Mouse (Mus musculus) lung, embryonic 14.5 days (tissue): Measurements from ENCODE around the gene Scarb2. TPM values are rescaled to one million over a fixed set of nuclear protein-coding genes. Genes with fewer than 3 reads are reported as not detected.

ENCODE experiments used
- ATAC-seq: fragments of 200-750 bp; cut with Nextera tagmentation; 2 replicates; pipeline ENCODE4 v1.8.0; 2017; ENCODE audit warnings: mild to moderate bottlenecking, moderate TSS enrichment, moderate library complexity; ENCODE audit not compliant: insufficient read depth
- DNase-seq: peaks from one replicate; pipeline ENCODE4 v3.0.0-alpha.2; 2015
- H3K27ac ChIP-seq: fragments of 300-500 bp; sonication (generic); 2 replicates; pipeline ENCODE4 v1.5.1; 2014; ENCODE audit warnings: low read depth, mild to moderate bottlenecking, moderate library complexity
- H3K27me3 ChIP-seq: fragments of 300-500 bp; sonication (generic); 2 replicates; pipeline ENCODE4 v1.6.1; 2014; ENCODE audit warnings: low read length, control low read depth; ENCODE audit not compliant: insufficient read depth
- H3K36me3 ChIP-seq: fragments of 300-500 bp; sonication (generic); 2 replicates; pipeline ENCODE4 v1.6.1; 2014; ENCODE audit warnings: control low read depth; ENCODE audit not compliant: insufficient read depth
- H3K4me1 ChIP-seq: fragments of 300-500 bp; sonication (generic); 2 replicates; pipeline ENCODE4 v1.6.1; 2014; ENCODE audit warnings: antibody characterized with exemption, control low read depth; ENCODE audit not compliant: insufficient read depth
- H3K4me2 ChIP-seq: fragments of 300-500 bp; sonication (generic); 2 replicates; pipeline ENCODE4 v1.6.1; 2014; ENCODE audit warnings: mild to moderate bottlenecking
- H3K4me3 ChIP-seq: fragments of 300-500 bp; sonication (generic); 2 replicates; pipeline ENCODE4 v1.5.1; 2014; ENCODE audit warnings: low read depth, low read length
- H3K9ac ChIP-seq: fragments of 300-500 bp; sonication (generic); 2 replicates; pipeline ENCODE4 v1.6.1; 2014
- H3K9me3 ChIP-seq: fragments of 300-500 bp; sonication (generic); 2 replicates; pipeline ENCODE4 v1.6.1; 2016; ENCODE audit warnings: low read depth, low read length, control low read depth
- CTCF ChIP-seq: IDR thresholded peaks from 2 replicates; pipeline ENCODE4 v1.5.1; 2016; ENCODE audit warnings: antibody characterized with exemption, low read depth
- WGBS: fragments of 180-500 bp; shearing (Covaris S2); extraction: QIAGEN DNeasy Blood & Tissue Kit; methylation state at CpG from one replicate; pipeline ENCODE4 v1.1.7; 2014; 5-methylcytosine and 5-hydroxymethylcytosine counted together
- polyA plus RNA-seq: library from polyadenylated mRNA; unstranded; fragments of >200 nt; fragmentation: Nextera tagmentation; extraction: Ambion mirVana; gene quantifications from 2 replicates; pipeline ENCODE4 v1.2.1, GENCODE M21; 2014

Gene Scarb2
- polyA plus RNA-seq, 1 experiment from 2014 or later: 9.5 TPM

GRCm38 (mm10) chr5:92504676-92505400 is 1.8 kb downstream of the Scarb2 start:
- H3K27me3 ChIP-seq: no peaks in the 10 kb centered on the region
- H3K4me2 ChIP-seq: peak overlapping the region; percentile 78
- H3K27ac ChIP-seq: peak overlapping the region; percentile 98
- WGBS: under 1% methylated on average over 35 of the region's 35 CpGs
- H3K4me3 ChIP-seq: peak overlapping the region; percentile 88
- H3K36me3 ChIP-seq: no peaks in the 10 kb centered on the region
- H3K4me1 ChIP-seq: peaks cover 6% of the 10 kb centered on the region
- DNase-seq (peak; percentile 63), ATAC-seq (peak; percentile 84)
- peak overlapping the region; percentile 88 for H3K9ac ChIP-seq
- no peaks in the 10 kb centered on the region for H3K9me3 ChIP-seq
- no peak for TF ChIP-seq CTCF

- H3K27me3 ChIP-seq: no peaks in the 10 kb centered on the region
- peaks cover 12% of the 10 kb centered on the region for H3K4me1 ChIP-seq
- 36% methylated on average over 7 of the region's 7 CpGs for WGBS
- H3K4me2 ChIP-seq: peak overlapping the region; percentile 78
- H3K36me3 ChIP-seq: no peaks in the 10 kb centered on the region
- no peak for ATAC-seq
- no peak overlapping the region for H3K27ac ChIP-seq
- TF ChIP-seq CTCF: no peak
- no peak for DNase-seq
- H3K9ac ChIP-seq: peak overlapping the region; percentile 88
- peak overlapping the region; percentile 88 for H3K4me3 ChIP-seq
- no peaks in the 10 kb centered on the region for H3K9me3 ChIP-seq
These were observed 2.6 kb downstream of the Scarb2 start for GRCm38 (mm10) chr5:92503856-92504618.

GRCm38 (mm10) chr5:92503356-92503847 is 3.2 kb downstream of the Scarb2 start:
- no peak for DNase-seq
- H3K36me3 ChIP-seq: no peaks in the 10 kb centered on the region
- H3K9me3 ChIP-seq: no peaks in the 10 kb centered on the region
- H3K4me1 ChIP-seq: peaks cover 13% of the 10 kb centered on the region
- no peak for ATAC-seq
- H3K27ac ChIP-seq: no peak overlapping the region
- no peak overlapping the region for H3K9ac ChIP-seq
- H3K4me3 ChIP-seq: no peak overlapping the region
- TF ChIP-seq CTCF: 0 out of 2 replicates have a peak, but pooled peaks have one; percentile 17
- H3K27me3 ChIP-seq: no peaks in the 10 kb centered on the region
- WGBS: 75% methylated on average over 9 of the region's 9 CpGs
- peak overlapping the region; percentile 78; the same call in 1 of the 2 replicates for H3K4me2 ChIP-seq

- Histone ChIP-seq H3K4me1 (peaks cover 10% of the 10 kb centered on the region; the same call in 1 of the 2 replicates), H3K27ac (no peak overlapping the region), H3K4me3 (no peak overlapping the region), H3K36me3 (no peaks in the 10 kb centered on the region), H3K9me3 (no peaks in the 10 kb centered on the region), H3K27me3 (no peaks in the 10 kb centered on the region), H3K9ac (no peak overlapping the region), H3K4me2 (no peak overlapping the region)
- DNase-seq (no peak), ATAC-seq (no peak)
- WGBS: 50% methylated on average over 3 of the region's 3 CpGs
- no peak for TF ChIP-seq CTCF
These were observed 7.3 kb downstream of the Scarb2 start for GRCm38 (mm10) chr5:92499378-92499777.

GRCm38 (mm10) chr5:92498661-92499060 is 8.0 kb downstream of the Scarb2 start:
- no peaks in the 10 kb centered on the region for H3K27me3 ChIP-seq
- no peaks in the 10 kb centered on the region for H3K9me3 ChIP-seq
- DNase-seq: peak; percentile 80
- no peak overlapping the region for H3K4me3 ChIP-seq
- no peak overlapping the region for H3K4me2 ChIP-seq
- H3K27ac ChIP-seq: no peak overlapping the region
- TF ChIP-seq CTCF: no peak
- H3K36me3 ChIP-seq: no peaks in the 10 kb centered on the region
- peaks cover 10% of the 10 kb centered on the region; the same call in 1 of the 2 replicates for H3K4me1 ChIP-seq
- peak; percentile 75 for ATAC-seq
- no peak overlapping the region for H3K9ac ChIP-seq
- 20% methylated on average over 5 of the region's 5 CpGs for WGBS

- Histone ChIP-seq H3K27me3 (no peaks in the 10 kb centered on the region), H3K4me2 (no peak overlapping the region), H3K4me1 (peaks cover 10% of the 10 kb centered on the region; the same call in 1 of the 2 replicates), H3K36me3 (no peaks in the 10 kb centered on the region), H3K9ac (no peak overlapping the region), H3K9me3 (no peaks in the 10 kb centered on the region), H3K27ac (no peak overlapping the region), H3K4me3 (no peak overlapping the region)
- DNase-seq (peak; percentile 39), ATAC-seq (peak; percentile 35; the same call in 1 of the 2 replicates)
- WGBS: 45% methylated on average over 3 of the region's 3 CpGs
- no peak for TF ChIP-seq CTCF
These were observed 8.4 kb downstream of the Scarb2 start for GRCm38 (mm10) chr5:92498225-92498624.
